Mouse (Mus musculus): ENCODE measurements at regions not wholly inside any gene's neighbourhood (a gene's known extent, or its start where the extent isn't known, plus 50 kb on each side); places are given as distances from the start of the nearest gene placed in this dataset.

GRCm38 (mm10) chr3:71590840-71591239 is 1376.8 kb downstream of the Sis start:
- no peak for DNase-seq

DNA sequence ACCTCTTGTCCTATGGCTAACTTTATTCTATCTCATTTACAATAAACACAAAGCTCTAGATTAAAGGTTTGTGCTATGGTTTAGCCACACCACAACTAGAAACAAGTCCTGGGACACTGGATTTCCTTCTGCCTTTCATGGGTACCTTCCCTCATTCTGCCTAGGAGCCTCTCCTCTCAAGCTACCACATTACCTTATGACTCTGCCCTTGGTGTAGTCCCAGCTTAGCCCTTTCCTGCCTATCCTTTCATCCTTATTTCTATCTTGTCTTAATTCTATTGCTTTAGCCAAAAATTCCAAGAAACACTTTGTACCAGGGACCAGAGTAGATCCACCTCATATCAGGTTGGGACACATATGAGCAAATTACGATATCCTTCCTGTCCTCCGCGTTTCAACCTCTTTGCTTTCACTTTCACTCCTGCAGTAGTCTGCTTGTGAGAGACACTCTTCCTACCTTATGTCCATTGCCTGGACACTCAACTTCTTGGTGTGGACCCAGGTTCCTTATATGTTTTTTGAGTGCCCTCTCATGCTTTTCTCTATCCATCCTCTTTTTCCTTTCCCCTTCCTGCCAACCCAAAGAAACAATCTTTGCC is 1403.7 kb downstream of the Sis start:
- no peak for DNase-seq

GRCm38 (mm10) chr3:71562901-71563300 is 1404.8 kb downstream of the Sis start:
- no peak for DNase-seq

DNA sequence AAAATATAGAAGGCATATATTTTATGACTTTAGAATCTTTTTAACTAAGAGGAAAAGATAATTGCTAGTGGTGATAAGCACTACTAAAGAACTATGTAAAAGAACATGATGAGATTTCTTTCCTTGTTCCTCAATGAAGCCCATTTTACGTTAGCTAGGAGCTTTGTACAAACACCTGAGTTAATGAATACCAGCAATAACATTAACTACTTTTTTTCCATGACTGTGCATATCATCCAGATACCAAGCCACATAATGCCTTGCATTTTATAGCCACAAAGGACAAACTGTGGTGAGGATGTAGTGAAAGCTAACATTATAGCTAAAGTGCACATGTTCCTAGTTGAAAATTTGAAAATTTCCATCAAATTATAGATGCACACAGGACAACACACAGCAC is 1421.8 kb downstream of the Sis start:
- no peak for DNase-seq

DNA sequence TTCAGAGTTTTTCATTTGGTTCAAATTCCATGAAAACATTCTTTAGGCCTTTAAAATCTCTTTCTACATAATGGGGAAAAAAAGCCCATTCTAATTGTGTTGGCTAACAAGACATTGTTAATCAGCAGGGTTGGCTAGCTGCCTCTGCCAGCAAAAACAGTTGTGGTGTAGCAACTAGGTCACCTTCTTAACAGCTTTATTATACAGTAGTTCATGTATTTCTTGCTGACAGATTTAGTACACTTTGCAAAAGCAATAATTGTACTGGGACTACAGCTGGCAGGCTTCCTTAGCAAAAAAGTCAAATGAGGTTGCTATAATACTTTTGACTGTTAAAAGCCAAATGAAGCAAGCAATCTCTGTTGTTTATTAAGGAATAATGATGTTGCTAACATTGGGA is 1454.8 kb downstream of the Sis start:
- peak; percentile 5 to 19 for DNase-seq

Measured in cerebellum, postnatal 14 days (tissue).